Mouse (Mus musculus): ENCODE results near the gene Alk. TPM values are rescaled to one million over a fixed set of nuclear protein-coding genes. Genes with fewer than 3 reads are reported as not detected.

The Alk gene
- polyA plus RNA-seq, 1 experiment from 2014 or later = 0.39 TPM

GRCm38 (mm10) chr17:72153038-72153437 is 451.4 kb downstream of the Alk start:
- 81% methylated on average over 3 of the region's 3 CpGs for WGBS (ENCODE audit: insufficient replicate concordance)
- Histone ChIP-seq H3K4me1 (ENCODE audit: control insufficient read depth, insufficient read depth, low read length) (no peaks in the 10 kb centered on the region), H3K36me3 (ENCODE audit: control insufficient read depth, insufficient read depth, low read length) (no peaks in the 10 kb centered on the region), H3K27ac (ENCODE audit: low read depth, low read length) (no peak overlapping the region), H3K4me3 (ENCODE audit: low read depth, low read length) (no peak overlapping the region), H3K9me3 (replicated peaks; ENCODE audit: control insufficient read depth, low read length) (no peaks in the 10 kb centered on the region), H3K9ac (ENCODE audit: low read depth, low read length) (no peak overlapping the region), H3K4me2 (no peak overlapping the region), H3K27me3 (ENCODE audit: control insufficient read depth, insufficient read depth, low read length) (no peaks in the 10 kb centered on the region)
- ATAC-seq (replicated peaks; ENCODE audit: insufficient number of reproducible peaks, low FRiP score, low TSS enrichment) = no peak

GRCm38 (mm10) chr17:72144946-72145598 is 459.4 kb downstream of the Alk start:
- no peak overlapping the region for H3K4me2 ChIP-seq
- no peak overlapping the region for H3K4me3 ChIP-seq (ENCODE audit: low read depth, low read length)
- H3K27me3 ChIP-seq (ENCODE audit: control insufficient read depth, insufficient read depth, low read length) = no peaks in the 10 kb centered on the region
- H3K27ac ChIP-seq (ENCODE audit: low read depth, low read length) = no peak overlapping the region
- H3K36me3 ChIP-seq (ENCODE audit: control insufficient read depth, insufficient read depth, low read length) = no peaks in the 10 kb centered on the region
- H3K9ac ChIP-seq (ENCODE audit: low read depth, low read length) = no peak overlapping the region
- H3K9me3 ChIP-seq (replicated peaks; ENCODE audit: control insufficient read depth, low read length) = no peaks in the 10 kb centered on the region
- 72% methylated on average over 7 of the region's 7 CpGs for WGBS (ENCODE audit: insufficient replicate concordance)
- ATAC-seq (replicated peaks; ENCODE audit: insufficient number of reproducible peaks, low FRiP score, low TSS enrichment) = no peak
- no peaks in the 10 kb centered on the region for H3K4me1 ChIP-seq (ENCODE audit: control insufficient read depth, insufficient read depth, low read length)

GRCm38 (mm10) chr17:72144461-72144860 is 460.0 kb downstream of the Alk start:
- Histone ChIP-seq H3K9ac (ENCODE audit: low read depth, low read length) (no peak overlapping the region), H3K36me3 (ENCODE audit: control insufficient read depth, insufficient read depth, low read length) (no peaks in the 10 kb centered on the region), H3K4me1 (ENCODE audit: control insufficient read depth, insufficient read depth, low read length) (no peaks in the 10 kb centered on the region), H3K9me3 (replicated peaks; ENCODE audit: control insufficient read depth, low read length) (no peaks in the 10 kb centered on the region), H3K27me3 (ENCODE audit: control insufficient read depth, insufficient read depth, low read length) (no peaks in the 10 kb centered on the region), H3K27ac (ENCODE audit: low read depth, low read length) (no peak overlapping the region), H3K4me2 (no peak overlapping the region), H3K4me3 (ENCODE audit: low read depth, low read length) (no peak overlapping the region)
- WGBS (ENCODE audit: insufficient replicate concordance) = 74% methylated on average over 9 of the region's 9 CpGs
- no peak for ATAC-seq (replicated peaks; ENCODE audit: insufficient number of reproducible peaks, low FRiP score, low TSS enrichment)

- no peak overlapping the region for H3K4me2 ChIP-seq
- no peak overlapping the region for H3K4me3 ChIP-seq (ENCODE audit: low read depth, low read length)
- ATAC-seq (replicated peaks; ENCODE audit: insufficient number of reproducible peaks, low FRiP score, low TSS enrichment) = no peak
- no peak overlapping the region for H3K27ac ChIP-seq (ENCODE audit: low read depth, low read length)
- H3K27me3 ChIP-seq (ENCODE audit: control insufficient read depth, insufficient read depth, low read length) = no peaks in the 10 kb centered on the region
- H3K9ac ChIP-seq (ENCODE audit: low read depth, low read length) = no peak overlapping the region
- no peaks in the 10 kb centered on the region for H3K4me1 ChIP-seq (ENCODE audit: control insufficient read depth, insufficient read depth, low read length)
- 85% methylated on average over 8 of the region's 8 CpGs for WGBS (ENCODE audit: insufficient replicate concordance)
- H3K36me3 ChIP-seq (ENCODE audit: control insufficient read depth, insufficient read depth, low read length) = no peaks in the 10 kb centered on the region
- H3K9me3 ChIP-seq (replicated peaks; ENCODE audit: control insufficient read depth, low read length) = peaks cover 4% of the 10 kb centered on the region; the same call in 1 of the 2 replicates
These were observed 472.1 kb downstream of the Alk start for GRCm38 (mm10) chr17:72132140-72132911.

GRCm38 (mm10) chr17:72121660-72122059 is 482.8 kb downstream of the Alk start:
- Histone ChIP-seq H3K27me3 (ENCODE audit: control insufficient read depth, insufficient read depth, low read length) (no peaks in the 10 kb centered on the region), H3K9ac (ENCODE audit: low read depth, low read length) (no peak overlapping the region), H3K4me1 (ENCODE audit: control insufficient read depth, insufficient read depth, low read length) (no peaks in the 10 kb centered on the region), H3K4me3 (ENCODE audit: low read depth, low read length) (no peak overlapping the region), H3K4me2 (no peak overlapping the region), H3K27ac (ENCODE audit: low read depth, low read length) (no peak overlapping the region), H3K36me3 (ENCODE audit: control insufficient read depth, insufficient read depth, low read length) (no peaks in the 10 kb centered on the region), H3K9me3 (replicated peaks; ENCODE audit: control insufficient read depth, low read length) (no peaks in the 10 kb centered on the region; the same call in 1 of the 2 replicates)
- no peak for ATAC-seq (replicated peaks; ENCODE audit: insufficient number of reproducible peaks, low FRiP score, low TSS enrichment)
- 91% methylated on average over 1 of the region's 1 CpGs for WGBS (ENCODE audit: insufficient replicate concordance)

- Histone ChIP-seq H3K9me3 (replicated peaks; ENCODE audit: control insufficient read depth, low read length) (no peaks in the 10 kb centered on the region; the same call in 1 of the 2 replicates), H3K4me3 (ENCODE audit: low read depth, low read length) (no peak overlapping the region), H3K4me1 (ENCODE audit: control insufficient read depth, insufficient read depth, low read length) (no peaks in the 10 kb centered on the region), H3K27me3 (ENCODE audit: control insufficient read depth, insufficient read depth, low read length) (no peaks in the 10 kb centered on the region), H3K36me3 (ENCODE audit: control insufficient read depth, insufficient read depth, low read length) (no peaks in the 10 kb centered on the region), H3K27ac (ENCODE audit: low read depth, low read length) (no peak overlapping the region), H3K9ac (ENCODE audit: low read depth, low read length) (no peak overlapping the region), H3K4me2 (no peak overlapping the region)
- WGBS (ENCODE audit: insufficient replicate concordance) = 56% methylated on average over 11 of the region's 11 CpGs
- no peak for ATAC-seq (replicated peaks; ENCODE audit: insufficient number of reproducible peaks, low FRiP score, low TSS enrichment)
These were observed 484.1 kb downstream of the Alk start for GRCm38 (mm10) chr17:72120278-72120677.

- Histone ChIP-seq H3K4me1 (ENCODE audit: control insufficient read depth, insufficient read depth, low read length) (no peaks in the 10 kb centered on the region), H3K27me3 (ENCODE audit: control insufficient read depth, insufficient read depth, low read length) (no peaks in the 10 kb centered on the region), H3K36me3 (ENCODE audit: control insufficient read depth, insufficient read depth, low read length) (no peaks in the 10 kb centered on the region), H3K4me2 (no peak overlapping the region), H3K27ac (ENCODE audit: low read depth, low read length) (no peak overlapping the region), H3K9ac (ENCODE audit: low read depth, low read length) (no peak overlapping the region), H3K4me3 (ENCODE audit: low read depth, low read length) (no peak overlapping the region), H3K9me3 (replicated peaks; ENCODE audit: control insufficient read depth, low read length) (no peaks in the 10 kb centered on the region)
- no peak for ATAC-seq (replicated peaks; ENCODE audit: insufficient number of reproducible peaks, low FRiP score, low TSS enrichment)
- 28% methylated on average over 5 of the region's 5 CpGs for WGBS (ENCODE audit: insufficient replicate concordance)
These were observed 486.1 kb downstream of the Alk start for GRCm38 (mm10) chr17:72118376-72118775.

GRCm38 (mm10) chr17:72115271-72115944 is 489.0 kb downstream of the Alk start:
- H3K4me1 ChIP-seq (ENCODE audit: control insufficient read depth, insufficient read depth, low read length) = no peaks in the 10 kb centered on the region
- no peaks in the 10 kb centered on the region for H3K36me3 ChIP-seq (ENCODE audit: control insufficient read depth, insufficient read depth, low read length)
- 50% methylated on average over 12 of the region's 12 CpGs for WGBS (ENCODE audit: insufficient replicate concordance)
- no peaks in the 10 kb centered on the region for H3K9me3 ChIP-seq (replicated peaks; ENCODE audit: control insufficient read depth, low read length)
- no peak overlapping the region for H3K4me3 ChIP-seq (ENCODE audit: low read depth, low read length)
- H3K9ac ChIP-seq (ENCODE audit: low read depth, low read length) = no peak overlapping the region
- H3K27me3 ChIP-seq (ENCODE audit: control insufficient read depth, insufficient read depth, low read length) = no peaks in the 10 kb centered on the region
- H3K4me2 ChIP-seq = no peak overlapping the region
- H3K27ac ChIP-seq (ENCODE audit: low read depth, low read length) = no peak overlapping the region
- no peak for ATAC-seq (replicated peaks; ENCODE audit: insufficient number of reproducible peaks, low FRiP score, low TSS enrichment)

All from heart, embryonic 11.5 days (tissue).